Mouse (Mus musculus) heart, embryonic 13.5 days (tissue): ENCODE results near the gene Fam19a5. TPM values are rescaled to one million over a fixed set of nuclear protein-coding genes. Genes with fewer than 3 reads are reported as not detected.

ENCODE experiments used
- ATAC-seq: fragments of 200-750 bp; cut with Nextera tagmentation; 2 replicates; pipeline ENCODE4 v1.8.0; 2017; ENCODE audit warnings: moderate TSS enrichment; ENCODE audit not compliant: insufficient number of reproducible peaks, low FRiP score, low TSS enrichment; ENCODE audit errors: extremely low read depth
- H3K27ac ChIP-seq: fragments of 300-500 bp; sonication (generic); replicated peaks from 2 replicates; pipeline ENCODE4 v1.5.1; 2015; ENCODE audit warnings: moderate library complexity, mild to moderate bottlenecking, inconsistent platforms
- H3K27me3 ChIP-seq: fragments of 300-500 bp; sonication (generic); replicated peaks from 2 replicates; pipeline ENCODE4 v1.6.1; 2015; ENCODE audit warnings: mild to moderate bottlenecking, inconsistent platforms
- H3K36me3 ChIP-seq: fragments of 300-500 bp; sonication (generic); 2 replicates; pipeline ENCODE4 v1.6.1; 2015; ENCODE audit warnings: mild to moderate bottlenecking, inconsistent platforms
- H3K4me1 ChIP-seq: fragments of 300-500 bp; sonication (generic); 2 replicates; pipeline ENCODE4 v1.6.1; 2015; ENCODE audit warnings: inconsistent platforms
- H3K4me2 ChIP-seq: fragments of 300-500 bp; sonication (generic); 2 replicates; pipeline ENCODE4 v1.6.1; 2015; ENCODE audit warnings: inconsistent platforms, mild to moderate bottlenecking, moderate library complexity
- H3K4me3 ChIP-seq: fragments of 300-500 bp; sonication (generic); 2 replicates; pipeline ENCODE4 v1.5.1; 2015; ENCODE audit warnings: moderate library complexity, mild to moderate bottlenecking, inconsistent platforms
- H3K9ac ChIP-seq: fragments of 300-500 bp; sonication (generic); 2 replicates; pipeline ENCODE4 v1.6.1; 2015; ENCODE audit warnings: inconsistent platforms, mild to moderate bottlenecking, moderate library complexity
- H3K9me3 ChIP-seq: fragments of 300-500 bp; sonication (generic); 2 replicates; pipeline ENCODE4 v1.6.1; 2016; ENCODE audit warnings: inconsistent platforms
- WGBS: fragments of 180-500 bp; shearing (Covaris S2); methylation state at CpG from one replicate; pipeline ENCODE4 v1.1.7; 2015; ENCODE audit warnings: mixed read lengths; 5-methylcytosine and 5-hydroxymethylcytosine counted together
- polyA plus RNA-seq: library from polyadenylated mRNA; unstranded; fragments of >200 nt; fragmentation: Nextera tagmentation; extraction: Ambion mirVana; gene quantifications from 2 replicates; pipeline ENCODE4 v1.2.1, GENCODE M21; 2015

The Fam19a5 gene
- polyA plus RNA-seq, 1 experiment from 2014 or later, result 0.37 TPM

GRCm38 (mm10) chr15:87668112-87668511 lies 124.0 kb downstream of the Fam19a5 start:
- H3K27ac ChIP-seq, result no peak overlapping the region
- H3K9ac ChIP-seq, result no peak overlapping the region
- H3K9me3 ChIP-seq, result no peaks in the 10 kb centered on the region
- no peak overlapping the region for H3K4me3 ChIP-seq
- no peak overlapping the region for H3K4me2 ChIP-seq
- 75% methylated on average over 5 of the region's 5 CpGs for WGBS
- no peaks in the 10 kb centered on the region for H3K4me1 ChIP-seq
- no peaks in the 10 kb centered on the region for H3K36me3 ChIP-seq
- no peak for ATAC-seq
- H3K27me3 ChIP-seq, result no peaks in the 10 kb centered on the region

GRCm38 (mm10) chr15:87671929-87672328 lies 127.8 kb downstream of the Fam19a5 start:
- H3K36me3 ChIP-seq, result no peaks in the 10 kb centered on the region
- no peak overlapping the region for H3K4me2 ChIP-seq
- H3K4me1 ChIP-seq, result no peaks in the 10 kb centered on the region
- H3K27ac ChIP-seq, result no peak overlapping the region
- H3K27me3 ChIP-seq, result no peaks in the 10 kb centered on the region
- no peaks in the 10 kb centered on the region for H3K9me3 ChIP-seq
- ATAC-seq, result no peak
- no peak overlapping the region for H3K9ac ChIP-seq
- 79% methylated on average over 9 of the region's 9 CpGs for WGBS
- H3K4me3 ChIP-seq, result no peak overlapping the region

- Histone ChIP-seq H3K4me1 (peaks cover 13% of the 10 kb centered on the region), H3K4me2 (no peak overlapping the region), H3K27ac (no peak overlapping the region), H3K9ac (no peak overlapping the region), H3K4me3 (no peak overlapping the region), H3K9me3 (no peaks in the 10 kb centered on the region), H3K27me3 (no peaks in the 10 kb centered on the region; the same call in 1 of the 2 replicates), H3K36me3 (no peaks in the 10 kb centered on the region)
- 52% methylated on average over 6 of the region's 6 CpGs for WGBS
- no peak for ATAC-seq
Measured at GRCm38 (mm10) chr15:87678711-87679110, 134.6 kb downstream of the Fam19a5 start.

GRCm38 (mm10) chr15:87682410-87682809 lies 138.3 kb downstream of the Fam19a5 start:
- H3K27me3 ChIP-seq, result no peaks in the 10 kb centered on the region; the same call in 1 of the 2 replicates
- no peak overlapping the region for H3K9ac ChIP-seq
- H3K4me3 ChIP-seq, result no peak overlapping the region
- no peaks in the 10 kb centered on the region for H3K9me3 ChIP-seq
- H3K27ac ChIP-seq, result no peak overlapping the region
- WGBS, result 69% methylated on average over 3 of the region's 3 CpGs
- peaks cover 24% of the 10 kb centered on the region for H3K4me1 ChIP-seq
- no peak overlapping the region for H3K4me2 ChIP-seq
- no peak for ATAC-seq
- no peaks in the 10 kb centered on the region for H3K36me3 ChIP-seq

DNA sequence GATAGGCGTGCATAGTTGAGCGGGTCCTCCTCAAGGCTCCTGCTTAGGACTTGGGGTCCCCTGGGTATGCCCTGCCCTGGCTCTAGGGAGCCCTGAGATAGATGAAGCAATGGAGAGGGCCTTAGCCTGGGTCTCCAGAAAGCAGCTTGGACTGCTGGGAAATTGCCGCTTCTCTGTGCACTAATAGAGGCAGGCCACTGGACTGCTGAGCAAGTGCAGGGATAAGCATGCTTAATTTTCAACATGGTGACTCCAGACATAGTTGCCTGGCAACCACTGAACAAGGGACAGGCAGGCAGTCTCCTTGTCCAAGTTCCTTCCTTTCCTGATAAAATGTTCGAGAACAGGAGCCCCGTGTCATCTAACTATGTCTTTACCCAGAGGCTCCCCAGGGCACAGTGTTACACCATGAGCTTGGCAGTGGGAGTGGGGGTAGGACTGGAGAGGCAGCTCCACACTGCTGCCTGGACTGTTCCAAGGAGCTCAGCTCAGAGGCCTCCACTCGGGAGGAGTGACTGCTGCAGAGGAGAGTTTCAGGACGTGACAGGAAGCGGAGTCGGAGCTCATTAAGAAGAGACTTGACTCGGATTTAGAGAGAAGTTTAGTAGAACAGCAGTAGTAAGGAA lies 142.4 kb downstream of the Fam19a5 start:
- Histone ChIP-seq H3K9ac (no peak overlapping the region), H3K36me3 (no peaks in the 10 kb centered on the region), H3K9me3 (no peaks in the 10 kb centered on the region), H3K4me3 (no peak overlapping the region), H3K27me3 (no peaks in the 10 kb centered on the region; the same call in 1 of the 2 replicates), H3K4me2 (no peak overlapping the region), H3K4me1 (peaks cover 10% of the 10 kb centered on the region), H3K27ac (no peak overlapping the region)
- 49% methylated on average over 10 of the region's 10 CpGs for WGBS
- ATAC-seq, result no peak; the same call in 1 of the 2 replicates

DNA sequence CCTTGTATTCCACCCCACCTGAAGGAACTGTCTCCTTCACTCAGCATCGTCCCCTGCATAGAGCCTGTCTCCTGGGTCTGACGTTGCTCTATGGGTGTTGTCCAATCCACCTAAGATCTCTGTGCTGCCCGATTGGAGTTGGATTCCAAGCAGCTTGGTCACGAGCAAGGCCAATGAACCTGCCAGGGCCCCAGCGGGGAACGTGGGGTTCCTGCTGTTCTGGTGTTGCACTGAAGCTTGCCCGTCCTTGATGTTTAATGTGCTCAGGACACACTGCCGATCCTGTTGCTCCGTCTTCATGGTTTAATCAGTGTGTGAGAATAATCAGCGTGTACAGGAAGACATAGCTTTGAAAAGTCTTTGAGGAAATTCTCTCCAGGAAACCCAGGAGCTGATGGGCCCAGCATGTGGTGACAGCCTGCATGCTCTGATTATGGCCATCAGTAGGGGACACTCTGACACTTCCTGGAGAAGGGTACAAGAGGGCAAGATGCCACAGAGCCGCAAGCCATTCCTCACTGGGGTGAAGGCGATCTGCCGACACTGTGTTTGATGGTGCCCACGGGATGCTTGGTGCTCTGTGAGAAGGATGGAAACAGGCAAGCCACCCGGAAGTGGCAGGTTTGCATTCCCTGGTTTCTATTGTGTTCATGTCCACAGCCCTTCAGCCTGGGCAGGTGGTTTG lies 147.3 kb downstream of the Fam19a5 start:
- WGBS, result 70% methylated on average over 15 of the region's 15 CpGs

GRCm38 (mm10) chr15:87691958-87692357 lies 147.9 kb downstream of the Fam19a5 start:
- WGBS, result 79% methylated on average over 4 of the region's 4 CpGs
- no peak overlapping the region for H3K27ac ChIP-seq

More for the DNA sequence above, 147.3 kb downstream of the Fam19a5 start:
- Histone ChIP-seq H3K9me3 (no peaks in the 10 kb centered on the region), H3K4me2 (no peak overlapping the region), H3K4me3 (no peak overlapping the region), H3K4me1 (peaks cover 7% of the 10 kb centered on the region), H3K27me3 (no peaks in the 10 kb centered on the region), H3K9ac (no peak overlapping the region), H3K27ac (no peak overlapping the region), H3K36me3 (no peaks in the 10 kb centered on the region)
- no peak for ATAC-seq

GRCm38 (mm10) chr15:87692394-87692793 lies 148.3 kb downstream of the Fam19a5 start:
- H3K4me1 ChIP-seq, result no peaks in the 10 kb centered on the region
- no peak overlapping the region for H3K4me2 ChIP-seq
- H3K36me3 ChIP-seq, result no peaks in the 10 kb centered on the region
- no peak overlapping the region for H3K9ac ChIP-seq
- no peaks in the 10 kb centered on the region for H3K27me3 ChIP-seq
- H3K4me3 ChIP-seq, result no peak overlapping the region
- H3K27ac ChIP-seq, result no peak overlapping the region
- 81% methylated on average over 7 of the region's 7 CpGs for WGBS
- no peak for ATAC-seq
- H3K9me3 ChIP-seq, result no peaks in the 10 kb centered on the region

More at GRCm38 (mm10) chr15:87691958-87692357, 147.9 kb downstream of the Fam19a5 start:
- H3K36me3 ChIP-seq, result no peaks in the 10 kb centered on the region
- H3K27me3 ChIP-seq, result no peaks in the 10 kb centered on the region
- no peak for ATAC-seq
- peaks cover 1% of the 10 kb centered on the region for H3K4me1 ChIP-seq
- H3K4me2 ChIP-seq, result no peak overlapping the region
- no peak overlapping the region for H3K4me3 ChIP-seq
- no peaks in the 10 kb centered on the region for H3K9me3 ChIP-seq
- no peak overlapping the region for H3K9ac ChIP-seq

- no peak for ATAC-seq
- WGBS, result 54% methylated on average over 4 of the region's 4 CpGs
Measured at GRCm38 (mm10) chr15:87692865-87693513, 148.9 kb downstream of the Fam19a5 start.

GRCm38 (mm10) chr15:87697433-87697996 lies 153.4 kb downstream of the Fam19a5 start:
- Histone ChIP-seq H3K27me3 (no peaks in the 10 kb centered on the region), H3K4me2 (no peak overlapping the region), H3K4me1 (peaks cover 9% of the 10 kb centered on the region; the same call in 1 of the 2 replicates), H3K27ac (no peak overlapping the region), H3K9me3 (no peaks in the 10 kb centered on the region), H3K9ac (no peak overlapping the region), H3K36me3 (no peaks in the 10 kb centered on the region), H3K4me3 (no peak overlapping the region)
- WGBS, result 69% methylated on average over 13 of the region's 13 CpGs
- no peak for ATAC-seq

More at GRCm38 (mm10) chr15:87692865-87693513, 148.9 kb downstream of the Fam19a5 start:
- no peak overlapping the region for H3K4me2 ChIP-seq
- H3K27me3 ChIP-seq, result no peaks in the 10 kb centered on the region
- H3K4me3 ChIP-seq, result no peak overlapping the region
- no peak overlapping the region for H3K9ac ChIP-seq
- no peaks in the 10 kb centered on the region for H3K36me3 ChIP-seq
- no peak overlapping the region for H3K27ac ChIP-seq
- no peaks in the 10 kb centered on the region for H3K9me3 ChIP-seq
- H3K4me1 ChIP-seq, result no peaks in the 10 kb centered on the region

- ATAC-seq, result no peak
- Histone ChIP-seq H3K4me3 (no peak overlapping the region), H3K4me2 (no peak overlapping the region), H3K4me1 (peaks cover 9% of the 10 kb centered on the region; the same call in 1 of the 2 replicates), H3K27me3 (no peaks in the 10 kb centered on the region), H3K9me3 (no peaks in the 10 kb centered on the region), H3K36me3 (no peaks in the 10 kb centered on the region), H3K9ac (no peak overlapping the region), H3K27ac (no peak overlapping the region)
- WGBS, result 47% methylated on average over 14 of the region's 14 CpGs
Measured at GRCm38 (mm10) chr15:87698562-87699320, 154.6 kb downstream of the Fam19a5 start.
